Mouse (Mus musculus) hindbrain, embryonic 15.5 days (tissue): ENCODE measurements at regions not wholly inside any gene's neighbourhood (a gene's known extent, or its start where the extent isn't known, plus 50 kb on each side); places are given as distances from the start of the nearest gene placed in this dataset.
A peak's percentile ranks its signal among the peaks of the same experiment; 100 is the strongest.

Experiments used
- ATAC-seq: fragments of 200-750 bp; cut with Nextera tagmentation; 2 replicates; pipeline ENCODE4 v1.8.0; 2017; ENCODE audit warnings: low read depth, moderate number of reproducible peaks, moderate TSS enrichment; ENCODE audit not compliant: low FRiP score
- H3K27ac ChIP-seq: fragments of 300-500 bp; sonication (generic); replicated peaks from 2 replicates; pipeline ENCODE4 v1.5.1; 2015; ENCODE audit warnings: mild to moderate bottlenecking, inconsistent platforms
- H3K27me3 ChIP-seq: fragments of 300-500 bp; sonication (generic); 2 replicates; pipeline ENCODE4 v1.6.1; 2015; ENCODE audit warnings: control low read depth, inconsistent platforms
- H3K36me3 ChIP-seq: fragments of 300-500 bp; sonication (generic); 2 replicates; pipeline ENCODE4 v1.6.1; 2015; ENCODE audit warnings: control low read depth, inconsistent platforms
- H3K4me1 ChIP-seq: fragments of 300-500 bp; sonication (generic); replicated peaks from 2 replicates; pipeline ENCODE4 v1.6.1; 2015; ENCODE audit warnings: control low read depth, inconsistent platforms
- H3K4me2 ChIP-seq: fragments of 300-500 bp; sonication (generic); 2 replicates; pipeline ENCODE4 v1.6.1; 2015; ENCODE audit warnings: moderate library complexity, mild to moderate bottlenecking, inconsistent platforms
- H3K4me3 ChIP-seq: fragments of 300-500 bp; sonication (generic); 2 replicates; pipeline ENCODE4 v1.5.1; 2015; ENCODE audit warnings: mild to moderate bottlenecking, inconsistent platforms
- H3K9ac ChIP-seq: fragments of 300-500 bp; sonication (generic); 2 replicates; pipeline ENCODE4 v1.6.1; 2015; ENCODE audit warnings: inconsistent platforms
- H3K9me3 ChIP-seq: fragments of 300-500 bp; sonication (generic); 2 replicates; pipeline ENCODE4 v1.6.1; 2016; ENCODE audit warnings: control low read depth, inconsistent platforms
- WGBS: fragments of 180-500 bp; shearing (Covaris S2); methylation state at CpG from one replicate; pipeline ENCODE4 v1.1.7; 2015; 5-methylcytosine and 5-hydroxymethylcytosine counted together

- H3K4me3 ChIP-seq, result no peak overlapping the region
- H3K4me2 ChIP-seq, result no peak overlapping the region
- H3K4me1 ChIP-seq, result peaks cover 14% of the 10 kb centered on the region
- 27% methylated on average over 7 of the region's 7 CpGs for WGBS
- no peaks in the 10 kb centered on the region for H3K9me3 ChIP-seq
- ATAC-seq, result no peak
- no peak overlapping the region for H3K27ac ChIP-seq
- H3K36me3 ChIP-seq, result no peaks in the 10 kb centered on the region
- H3K9ac ChIP-seq, result no peak overlapping the region
- no peaks in the 10 kb centered on the region for H3K27me3 ChIP-seq
These were observed 478.3 kb downstream of the Nr2f2 start for GRCm38 (mm10) chr7:69888251-69888650.

GRCm38 (mm10) chr7:69877031-69877430 is 489.5 kb downstream of the Nr2f2 start:
- Histone ChIP-seq H3K4me3 (no peak overlapping the region), H3K27me3 (no peaks in the 10 kb centered on the region), H3K4me2 (no peak overlapping the region), H3K9ac (no peak overlapping the region), H3K36me3 (no peaks in the 10 kb centered on the region), H3K27ac (no peak overlapping the region), H3K4me1 (no peaks in the 10 kb centered on the region), H3K9me3 (no peaks in the 10 kb centered on the region)
- ATAC-seq, result no peak

- Histone ChIP-seq H3K27me3 (no peaks in the 10 kb centered on the region), H3K36me3 (no peaks in the 10 kb centered on the region), H3K4me2 (no peak overlapping the region), H3K9me3 (no peaks in the 10 kb centered on the region), H3K9ac (no peak overlapping the region), H3K27ac (no peak overlapping the region), H3K4me1 (no peaks in the 10 kb centered on the region), H3K4me3 (no peak overlapping the region)
- no peak for ATAC-seq
- 93% methylated on average over 3 of the region's 3 CpGs for WGBS
These were observed 500.7 kb downstream of the Nr2f2 start for GRCm38 (mm10) chr7:69865801-69866200.

GRCm38 (mm10) chr7:69844631-69845324 is 521.8 kb downstream of the Nr2f2 start:
- H3K27me3 ChIP-seq, result no peaks in the 10 kb centered on the region
- no peak for ATAC-seq

GRCm38 (mm10) chr7:69837379-69837778 is 529.2 kb downstream of the Nr2f2 start:
- H3K4me2 ChIP-seq, result no peak overlapping the region
- no peaks in the 10 kb centered on the region for H3K9me3 ChIP-seq
- no peaks in the 10 kb centered on the region for H3K36me3 ChIP-seq
- H3K27me3 ChIP-seq, result no peaks in the 10 kb centered on the region
- WGBS, result 52% methylated on average over 5 of the region's 5 CpGs
- H3K4me1 ChIP-seq, result no peaks in the 10 kb centered on the region
- H3K4me3 ChIP-seq, result no peak overlapping the region
- H3K27ac ChIP-seq, result no peak overlapping the region
- no peak overlapping the region for H3K9ac ChIP-seq
- 0 out of 2 replicates have a peak, but pooled peaks have one; percentile 30 for ATAC-seq

More at GRCm38 (mm10) chr7:69844631-69845324, 521.8 kb downstream of the Nr2f2 start:
- H3K9ac ChIP-seq, result no peak overlapping the region
- no peak overlapping the region for H3K4me2 ChIP-seq
- H3K4me3 ChIP-seq, result no peak overlapping the region
- 69% methylated on average over 19 of the region's 19 CpGs for WGBS
- no peak overlapping the region for H3K27ac ChIP-seq
- H3K9me3 ChIP-seq, result no peaks in the 10 kb centered on the region
- H3K36me3 ChIP-seq, result no peaks in the 10 kb centered on the region
- H3K4me1 ChIP-seq, result no peaks in the 10 kb centered on the region

GRCm38 (mm10) chr7:69827251-69827650 is 539.3 kb downstream of the Nr2f2 start:
- H3K27me3 ChIP-seq, result no peaks in the 10 kb centered on the region
- no peak overlapping the region for H3K4me2 ChIP-seq
- no peak for ATAC-seq
- H3K9ac ChIP-seq, result no peak overlapping the region
- WGBS, result 40% methylated on average over 8 of the region's 8 CpGs
- H3K4me1 ChIP-seq, result no peaks in the 10 kb centered on the region
- no peak overlapping the region for H3K27ac ChIP-seq
- H3K36me3 ChIP-seq, result no peaks in the 10 kb centered on the region
- H3K9me3 ChIP-seq, result no peaks in the 10 kb centered on the region
- no peak overlapping the region for H3K4me3 ChIP-seq

- no peaks in the 10 kb centered on the region for H3K9me3 ChIP-seq
- no peak overlapping the region for H3K27ac ChIP-seq
- no peak overlapping the region for H3K4me2 ChIP-seq
- H3K4me1 ChIP-seq, result no peaks in the 10 kb centered on the region
- no peaks in the 10 kb centered on the region for H3K36me3 ChIP-seq
- H3K9ac ChIP-seq, result no peak overlapping the region
- no peak overlapping the region for H3K4me3 ChIP-seq
- no peaks in the 10 kb centered on the region for H3K27me3 ChIP-seq
- WGBS, result 75% methylated on average over 2 of the region's 2 CpGs
- ATAC-seq, result no peak
These were observed 546.0 kb downstream of the Nr2f2 start for GRCm38 (mm10) chr7:69820570-69820969.

GRCm38 (mm10) chr7:69812301-69812700 is 554.2 kb downstream of the Nr2f2 start:
- Histone ChIP-seq H3K27me3 (0 out of 2 replicates have a peak, but pooled peaks cover under 1% of the 10 kb centered on the region), H3K4me2 (no peak overlapping the region), H3K36me3 (no peaks in the 10 kb centered on the region), H3K9ac (no peak overlapping the region), H3K27ac (no peak overlapping the region), H3K4me1 (peaks cover 5% of the 10 kb centered on the region; the same call in 1 of the 2 replicates), H3K9me3 (no peaks in the 10 kb centered on the region), H3K4me3 (no peak overlapping the region)
- 83% methylated on average over 3 of the region's 3 CpGs for WGBS
- ATAC-seq, result no peak

GRCm38 (mm10) chr7:69810873-69811272 is 555.7 kb downstream of the Nr2f2 start:
- H3K4me2 ChIP-seq, result peak overlapping the region; percentile 40
- ATAC-seq, result 0 out of 2 replicates have a peak, but pooled peaks have one; percentile 45
- 13% methylated on average over 5 of the region's 5 CpGs for WGBS
- no peak overlapping the region for H3K4me3 ChIP-seq
- H3K36me3 ChIP-seq, result no peaks in the 10 kb centered on the region
- peaks cover 2% of the 10 kb centered on the region; the same call in 1 of the 2 replicates for H3K27me3 ChIP-seq
- no peak overlapping the region for H3K27ac ChIP-seq
- no peaks in the 10 kb centered on the region for H3K9me3 ChIP-seq
- H3K9ac ChIP-seq, result no peak overlapping the region
- peaks cover 5% of the 10 kb centered on the region; the same call in 1 of the 2 replicates for H3K4me1 ChIP-seq

GRCm38 (mm10) chr7:69807220-69807619 is 559.3 kb downstream of the Nr2f2 start:
- H3K4me2 ChIP-seq, result no peak overlapping the region
- H3K9ac ChIP-seq, result no peak overlapping the region
- H3K4me1 ChIP-seq, result peaks cover 5% of the 10 kb centered on the region; the same call in 1 of the 2 replicates
- no peak overlapping the region for H3K4me3 ChIP-seq
- H3K27me3 ChIP-seq, result peaks cover 2% of the 10 kb centered on the region; the same call in 1 of the 2 replicates
- WGBS, result 55% methylated on average over 8 of the region's 8 CpGs
- no peaks in the 10 kb centered on the region for H3K9me3 ChIP-seq
- no peak overlapping the region for H3K27ac ChIP-seq
- ATAC-seq, result no peak
- no peaks in the 10 kb centered on the region for H3K36me3 ChIP-seq

- ATAC-seq, result no peak
- no peak overlapping the region for H3K4me3 ChIP-seq
- H3K36me3 ChIP-seq, result no peaks in the 10 kb centered on the region
- H3K4me2 ChIP-seq, result peak overlapping the region; percentile 38; the same call in 1 of the 2 replicates
- H3K4me1 ChIP-seq, result no peaks in the 10 kb centered on the region
- 68% methylated on average over 5 of the region's 5 CpGs for WGBS
- no peak overlapping the region for H3K27ac ChIP-seq
- no peak overlapping the region for H3K9ac ChIP-seq
- H3K9me3 ChIP-seq, result no peaks in the 10 kb centered on the region
- no peaks in the 10 kb centered on the region for H3K27me3 ChIP-seq
These were observed 595.6 kb downstream of the Nr2f2 start for GRCm38 (mm10) chr7:69770980-69771348.

GRCm38 (mm10) chr7:69770313-69770979 is 596.1 kb downstream of the Nr2f2 start:
- Histone ChIP-seq H3K4me3 (no peak overlapping the region; the same call in 1 of the 2 replicates), H3K9ac (no peak overlapping the region; the same call in 1 of the 2 replicates), H3K27ac (no peak overlapping the region), H3K9me3 (no peaks in the 10 kb centered on the region), H3K27me3 (no peaks in the 10 kb centered on the region), H3K4me2 (peak overlapping the region; percentile 38), H3K4me1 (no peaks in the 10 kb centered on the region), H3K36me3 (no peaks in the 10 kb centered on the region)
- 39% methylated on average over 22 of the region's 22 CpGs for WGBS
- 0 out of 2 replicates have a peak, but pooled peaks have one; percentile 38 for ATAC-seq
